Mouse (Mus musculus): ENCODE measurements around the gene Fanca.
"Not testable (repeated sequence)": the region's sequence is repeated elsewhere in the genome, so short reads cannot be mapped to it uniquely, and the experiment has no call there.

The Fanca gene

DNA sequence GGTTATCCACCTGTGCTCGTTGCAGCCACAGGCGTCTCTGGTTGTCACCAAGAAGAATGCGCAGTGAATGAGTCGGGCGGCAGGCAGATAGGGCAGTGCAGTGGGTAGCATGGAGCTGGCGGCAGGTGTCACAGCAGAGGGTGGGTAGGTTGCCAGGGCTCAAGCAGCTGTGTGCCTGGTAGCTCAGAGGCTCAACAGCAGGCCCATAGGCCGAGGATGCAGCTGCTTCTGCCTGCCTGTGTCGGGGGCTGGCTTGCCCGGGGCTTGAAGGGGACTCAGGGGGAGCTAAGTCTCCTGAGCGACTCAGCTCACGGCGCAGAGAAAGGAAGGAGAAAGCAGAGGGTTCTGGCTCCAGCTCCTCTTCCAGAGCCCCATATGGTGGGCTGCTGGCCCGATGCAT, 85.1 kb downstream of the Fanca start:
- no peak for DNase-seq (ENCODE audit: low read depth, low spot score)

DNA sequence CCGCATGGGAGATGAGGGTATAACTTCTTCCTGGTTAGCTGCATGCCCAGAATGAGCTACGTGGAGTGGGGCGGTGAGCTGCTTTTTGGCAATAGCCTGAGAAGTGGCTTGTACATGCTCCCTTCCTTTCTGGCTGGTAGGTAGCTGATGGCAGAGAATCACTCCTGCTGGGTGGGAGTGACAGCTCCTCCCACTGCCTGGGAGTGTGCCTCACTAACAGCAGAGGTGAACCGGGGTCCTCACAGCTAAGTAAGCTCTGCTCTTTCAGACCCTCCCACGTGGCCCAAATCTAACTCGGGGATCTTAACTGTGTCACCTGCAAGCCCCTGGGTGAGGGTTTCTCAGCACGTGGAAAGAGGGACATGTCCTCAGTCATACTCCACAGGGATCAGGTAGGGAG, 85.8 kb downstream of the Fanca start:
- no peak for DNase-seq (ENCODE audit: low read depth, low spot score)

- DNase-seq (ENCODE audit: low read depth, low spot score), result no peak
Measured at GRCm38 (mm10) chr8:123231742-123232141, 86.6 kb downstream of the Fanca start.

- DNase-seq (ENCODE audit: low read depth, low spot score), result not testable (repeated sequence)
Measured at GRCm38 (mm10) chr8:123230326-123230725, 88.0 kb downstream of the Fanca start.

DNA sequence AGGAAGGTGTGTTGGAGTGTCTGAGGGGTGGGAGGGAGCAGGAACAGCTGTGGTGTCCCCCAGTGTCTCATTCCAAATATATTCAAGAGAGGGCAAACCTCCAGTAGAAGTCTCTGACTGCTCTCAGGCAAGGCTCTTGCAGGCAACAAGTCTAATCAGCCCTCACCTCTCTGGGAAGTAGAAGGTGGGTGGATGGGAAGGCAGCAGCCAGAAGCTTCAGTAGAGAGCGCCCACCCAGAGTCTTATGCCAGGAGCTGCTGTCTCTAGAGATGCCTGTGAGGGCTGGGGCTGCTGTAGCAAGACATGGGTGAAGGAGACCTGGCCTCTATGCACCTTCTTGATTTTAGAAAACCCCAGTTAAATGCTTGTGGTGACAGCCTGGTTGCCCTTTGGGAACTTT, 90.0 kb downstream of the Fanca start:
- no peak for DNase-seq (ENCODE audit: low read depth, low spot score)

- peak; percentile 93 for DNase-seq (ENCODE audit: low read depth, low spot score)
Measured at GRCm38 (mm10) chr8:123224278-123225266, 93.8 kb downstream of the Fanca start, which contains the start of gene Cdk10. TSS of gene Cdk10 (plus strand) at chr8:123224842.

GRCm38 (mm10) chr8:123220917-123221316, 97.5 kb downstream of the Fanca start:
- DNase-seq (ENCODE audit: low read depth, low spot score), result no peak
